Mouse (Mus musculus) left cerebral cortex, postnatal 36 days (tissue): ENCODE measurements around the gene Drc3. TPM values are rescaled to one million over a fixed set of nuclear protein-coding genes. Genes with fewer than 3 reads are reported as not detected.

Experiments
- DNase-seq, 2 experiments: peaks; one replicate each; pipeline ENCODE4 v3.0.0; 2021 to 2022; ENCODE audit warnings: low spot score in 2 of 2, mixed read lengths in 1 of 2
- intact Hi-C: fragments of 180-260 bp; cut with DNase I; formaldehyde crosslinking; loops from one replicate; pipeline ENCODE4 v1.15.1; 2025
- total RNA-seq, 2 experiments: library from RNA; stranded (reverse); gene quantifications; 2 replicates each; pipeline ENCODE4 v1.2.3; 2021

Gene Drc3
- 10 to 100 TPM in 1 of 2 experiments, 1 to 10 TPM in 1; 9.6 to 12.3 TPM for total RNA-seq

- intact Hi-C loops = loop anchor here (2.0 to 5.0 kb wide), 2 partner anchors 50 to 64 kb away; partner anchors contain the start of gene Gid4
- peak; percentile 99 for DNase-seq
These were observed at the start of gene Drc3, which contains the start of gene Tom1l2 for GRCm38 (mm10) chr11:60352559-60353411. TSS of gene Drc3 (plus strand) at chr11:60353329. TSS of gene Tom1l2 (minus strand) at chr11:60352905.

- no peak for DNase-seq
- intact Hi-C loops = loop anchor here (5.0 kb wide), 2 partner anchors 34 to 49 kb away; partner anchors contain the start of genes Drc3 and Tom1l2
These were observed 49.6 kb upstream of the Drc3 start for GRCm38 (mm10) chr11:60303497-60303896.

DNA sequence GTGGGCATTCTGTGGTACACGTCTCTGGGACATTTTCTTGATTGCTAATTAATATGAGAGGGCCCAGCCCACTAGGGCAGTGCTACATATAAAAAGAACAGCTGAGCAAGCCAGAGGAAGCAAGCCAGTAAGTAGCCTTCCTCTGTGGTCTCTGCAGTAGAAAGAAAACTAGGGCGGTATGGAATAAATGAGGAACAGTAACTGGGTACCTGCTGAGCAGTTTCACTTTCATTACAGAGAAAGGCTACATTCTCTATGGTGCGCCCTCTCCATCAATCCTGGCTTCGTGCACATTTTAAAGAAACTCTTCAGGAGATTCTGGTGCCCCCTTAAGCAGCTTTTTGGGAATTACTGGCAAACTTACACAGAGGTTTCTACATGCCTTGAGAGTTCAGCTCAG lies 47.5 kb upstream of the Drc3 start:
- DNase-seq = no peak
- intact Hi-C loops = loop anchor here (5.0 kb wide), 1 partner anchor 102 kb away; no protein-coding TSS in a partner anchor

DNA sequence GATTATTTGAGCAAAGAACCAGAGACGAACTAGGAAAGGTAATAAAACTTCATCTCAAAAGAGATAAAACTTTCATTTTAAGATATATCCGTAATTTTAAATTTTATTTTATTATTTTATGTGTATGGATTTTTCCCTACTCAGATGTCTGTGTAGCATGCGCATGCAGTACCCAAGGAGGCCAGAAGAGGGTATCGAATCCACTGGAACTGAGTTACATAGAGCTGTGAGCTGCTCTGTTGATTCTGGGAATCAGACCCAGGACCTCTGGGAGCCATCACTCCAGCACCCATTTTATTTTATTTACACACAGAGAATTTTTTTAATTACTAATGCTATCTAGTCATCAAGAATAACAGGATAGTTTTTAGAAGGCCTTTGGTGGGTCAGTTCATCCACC lies 46.3 kb upstream of the Drc3 start:
- DNase-seq = no peak
- intact Hi-C loops = loop anchor here (5.0 kb wide), 1 partner anchor 100 kb away; no protein-coding TSS in a partner anchor

DNA sequence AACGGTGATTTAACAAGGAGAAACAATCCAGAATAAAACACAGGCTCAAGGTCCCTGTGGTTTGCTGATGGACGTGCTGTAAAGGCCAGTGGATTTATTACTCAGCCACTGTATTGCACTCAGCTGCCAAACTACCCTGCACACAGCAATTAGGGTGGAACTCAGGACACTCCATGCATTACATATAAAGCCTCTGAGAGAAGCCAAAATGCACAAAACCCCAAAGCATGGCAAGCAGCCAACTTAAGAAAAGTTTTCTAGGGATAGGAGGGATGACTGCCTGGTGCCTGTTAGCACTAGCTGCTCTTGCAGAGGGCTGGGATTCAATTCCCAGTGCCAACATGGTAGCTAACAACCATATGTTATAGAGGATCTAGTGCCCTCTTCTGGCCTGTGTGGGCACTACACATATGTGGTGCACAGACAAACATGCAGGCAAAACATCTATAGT lies 45.7 kb upstream of the Drc3 start:
- DNase-seq = no peak
- intact Hi-C loops = loop anchor here (5.0 kb wide), 1 partner anchor 100 kb away; no protein-coding TSS in a partner anchor

DNA sequence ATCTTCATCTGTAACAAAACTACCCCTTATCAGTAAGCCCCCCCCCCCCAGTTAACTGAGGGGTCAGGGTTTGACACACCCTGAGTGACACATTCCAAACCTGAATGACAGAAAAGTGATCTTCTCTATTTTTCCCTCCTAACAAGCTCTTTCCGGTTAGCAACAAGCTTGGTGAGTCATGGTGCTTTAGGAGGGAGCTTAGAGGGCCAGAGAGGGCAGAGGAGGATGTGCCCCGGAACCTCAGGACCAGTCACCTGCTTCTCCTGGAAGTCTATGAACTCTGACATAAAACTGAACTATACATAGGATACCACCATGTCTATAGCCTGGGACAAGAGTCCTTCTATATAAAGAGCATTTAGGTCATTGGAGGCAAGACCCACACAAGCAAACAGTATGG lies 45.1 kb upstream of the Drc3 start:
- intact Hi-C loops = loop anchor here (5.0 kb wide), 1 partner anchor 99 kb away; no protein-coding TSS in a partner anchor
- no peak for DNase-seq

- no peak for DNase-seq
- intact Hi-C loops = loop anchor here (5.0 kb wide), 1 partner anchor 99 kb away; no protein-coding TSS in a partner anchor
These were observed 44.5 kb upstream of the Drc3 start for GRCm38 (mm10) chr11:60308506-60309116.

GRCm38 (mm10) chr11:60309875-60310274 lies 43.3 kb upstream of the Drc3 start:
- intact Hi-C loops = loop anchor here (5.0 kb wide), 1 partner anchor 97 kb away; no protein-coding TSS in a partner anchor
- no peak for DNase-seq

DNA sequence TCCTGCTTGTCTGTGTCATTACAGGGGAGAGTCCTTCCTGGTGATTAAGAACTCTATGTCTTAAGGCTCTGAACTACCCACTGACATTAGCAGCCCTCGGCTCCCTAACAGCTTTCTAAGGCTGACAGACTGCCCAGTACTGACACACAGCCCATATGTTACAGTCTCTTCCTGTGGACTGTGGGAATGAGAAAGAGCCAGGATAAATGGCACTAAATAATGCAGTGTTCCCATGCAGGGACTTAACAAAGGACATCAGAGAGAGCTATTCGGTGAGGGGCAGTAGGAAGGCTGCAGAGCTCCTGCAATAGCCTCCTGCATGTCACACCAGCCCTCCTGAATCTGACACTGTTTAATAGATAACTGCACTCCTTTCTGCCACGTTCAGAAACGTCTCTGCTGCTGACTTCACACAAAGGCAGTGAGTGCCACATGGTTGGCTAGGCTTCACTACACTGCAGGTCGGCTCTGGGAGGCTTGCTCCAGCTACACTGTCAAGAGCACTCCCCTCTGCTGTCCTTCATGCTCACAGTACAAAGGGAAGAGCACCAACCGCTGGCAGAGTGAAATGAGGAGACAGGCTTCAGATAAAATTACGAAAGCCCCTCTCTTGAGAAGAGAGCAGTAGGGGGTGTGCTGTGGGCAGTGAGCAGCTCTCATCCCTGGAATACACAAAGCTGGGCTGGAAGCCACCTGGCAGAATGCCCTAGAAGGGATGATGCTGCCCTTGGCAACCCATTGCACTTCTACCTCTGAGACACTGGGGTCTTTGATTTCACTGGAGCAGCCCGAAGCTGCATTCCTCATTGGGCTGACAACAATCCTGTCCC lies 41.9 kb upstream of the Drc3 start:
- DNase-seq = peak; percentile 70 to 78
- intact Hi-C loops = no loop called here

DNA sequence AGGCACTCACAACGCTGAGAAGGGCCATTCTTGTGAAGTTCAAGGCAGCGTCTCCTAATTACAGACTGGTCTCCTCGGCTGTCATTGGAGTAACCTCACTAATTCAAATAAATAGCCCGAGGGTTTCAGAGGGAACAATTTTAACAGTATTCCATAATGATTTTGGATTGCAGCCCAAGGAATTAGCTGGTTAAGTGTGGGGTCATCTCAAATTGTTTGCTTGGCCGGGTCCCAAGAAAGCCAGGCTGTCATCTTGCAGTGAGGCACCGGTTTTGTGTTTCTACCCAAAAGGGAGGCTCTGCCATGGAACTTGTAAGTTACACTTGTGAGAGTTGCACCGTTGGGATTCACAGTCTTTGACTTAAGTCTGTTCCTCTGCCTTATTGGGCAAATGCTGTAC lies 36.9 kb upstream of the Drc3 start:
- intact Hi-C loops = no loop called here
- no peak for DNase-seq

GRCm38 (mm10) chr11:60316883-60317282 lies 36.2 kb upstream of the Drc3 start:
- peak in 1 of 2 experiments; percentile 41 for DNase-seq
- intact Hi-C loops = no loop called here

GRCm38 (mm10) chr11:60317376-60318102 lies 35.6 kb upstream of the Drc3 start:
- intact Hi-C loops = no loop called here
- no peak for DNase-seq

DNA sequence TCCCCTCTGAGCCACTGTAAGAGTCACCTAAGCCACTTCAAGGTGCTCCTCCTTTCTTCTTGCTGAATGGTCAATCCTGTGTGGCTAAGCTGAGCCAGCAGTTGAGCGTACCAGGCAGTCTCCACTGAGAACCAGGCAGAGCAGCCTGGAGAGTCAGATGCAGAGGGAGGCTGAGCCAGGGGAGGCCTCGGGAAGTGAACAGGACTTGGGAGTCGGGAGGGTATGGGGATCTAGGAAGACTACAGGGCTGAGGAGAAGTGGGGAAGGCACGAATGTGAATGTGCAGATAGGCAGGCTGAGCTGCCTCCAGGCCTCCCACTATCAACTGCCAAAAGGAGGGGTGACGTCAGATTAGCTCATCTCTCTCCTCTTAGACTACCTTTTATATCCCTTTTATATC lies 34.4 kb upstream of the Drc3 start:
- DNase-seq = peak in 1 of 2 experiments; percentile 49
- intact Hi-C loops = no loop called here

GRCm38 (mm10) chr11:60319257-60320066 lies 33.7 kb upstream of the Drc3 start:
- intact Hi-C loops = no loop called here
- DNase-seq = no peak

DNA sequence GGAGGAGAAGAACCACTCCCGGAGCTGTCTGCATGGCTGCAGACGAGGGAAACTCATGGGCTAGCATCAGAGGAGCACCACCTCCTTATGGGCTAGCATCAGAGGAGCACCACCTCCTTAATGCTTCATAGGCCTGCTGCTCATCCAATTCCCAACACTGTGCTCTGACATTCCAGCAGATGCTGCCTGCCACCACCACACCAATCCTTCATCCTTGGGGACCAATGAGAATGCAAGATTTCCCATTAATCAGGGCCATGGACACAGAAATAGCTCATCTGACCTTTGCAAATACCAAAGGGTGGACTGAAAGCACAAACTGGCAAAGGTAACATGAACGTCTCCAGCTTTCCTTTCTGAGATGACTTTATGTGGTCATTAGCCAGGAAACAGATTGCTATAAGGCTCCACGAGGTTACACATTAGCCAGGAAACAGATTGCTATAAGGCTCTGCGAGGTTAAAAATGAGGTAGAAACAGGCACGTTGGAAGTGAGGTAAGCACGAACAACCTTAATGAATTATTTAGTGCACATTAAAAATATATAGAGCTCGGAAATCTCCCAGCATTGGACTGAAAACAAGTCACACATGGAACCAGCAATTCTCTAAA lies 32.6 kb upstream of the Drc3 start:
- intact Hi-C loops = no loop called here

GRCm38 (mm10) chr11:60321438-60321837 lies 31.7 kb upstream of the Drc3 start:
- intact Hi-C loops = no loop called here
- DNase-seq = no peak

More for the DNA sequence above, 32.6 kb upstream of the Drc3 start:
- no peak for DNase-seq

DNA sequence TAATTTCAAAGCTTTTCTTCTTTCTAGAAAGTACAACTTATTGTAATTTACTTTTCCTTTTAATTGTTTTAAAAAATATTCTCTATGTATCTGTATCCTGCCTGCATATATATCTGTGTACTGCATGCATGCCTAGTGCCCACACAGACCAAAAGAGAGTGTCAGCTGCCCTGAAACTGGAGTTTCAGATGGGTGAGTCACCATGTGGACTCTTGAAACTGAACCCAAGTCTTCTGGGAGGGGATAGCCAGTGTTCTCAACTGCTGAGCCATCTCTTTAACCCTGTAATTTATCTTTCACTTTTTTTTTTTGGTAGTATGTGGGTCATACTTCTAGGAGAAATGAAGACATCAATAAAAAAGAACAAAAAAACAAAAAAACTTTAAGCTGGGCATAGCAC lies 29.4 kb upstream of the Drc3 start:
- intact Hi-C loops = no loop called here
- DNase-seq = no peak

DNA sequence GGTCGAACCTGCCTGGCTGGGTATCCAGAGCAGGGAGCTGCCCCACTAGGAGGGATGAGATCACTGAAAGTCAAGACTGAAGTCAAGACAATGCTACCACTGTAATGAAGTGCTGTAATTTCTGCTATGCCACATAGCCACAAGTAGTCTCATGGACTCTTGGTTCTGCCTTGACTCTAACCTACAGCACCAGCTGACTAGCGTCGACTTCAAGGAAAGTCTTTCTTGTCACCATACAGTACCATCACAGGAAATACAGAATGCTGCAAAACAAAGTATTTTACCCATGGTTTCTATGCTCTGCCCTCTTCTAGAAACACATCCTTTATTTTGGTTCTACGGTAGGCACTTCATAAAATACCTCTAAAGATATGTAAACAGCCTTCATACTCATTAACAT lies 22.6 kb upstream of the Drc3 start:
- no peak for DNase-seq
- intact Hi-C loops = no loop called here
